Mouse (Mus musculus) heart, embryonic 16.5 days (tissue): Measurements from ENCODE around the gene Unc5c. TPM values are rescaled to one million over a fixed set of nuclear protein-coding genes. Genes with fewer than 3 reads are reported as not detected.

Experiments
- ATAC-seq: fragments of 200-750 bp; cut with Nextera tagmentation; replicated peaks from 2 replicates; pipeline ENCODE4 v1.8.0; 2017; ENCODE audit warnings: moderate number of reproducible peaks; ENCODE audit not compliant: insufficient read depth, low FRiP score; ENCODE audit errors: extremely low read depth
- H3K27ac ChIP-seq: fragments of 300-500 bp; sonication (generic); 2 replicates; pipeline ENCODE4 v1.5.1; 2014; ENCODE audit warnings: mild to moderate bottlenecking, low read length, control low read depth, moderate library complexity
- H3K27me3 ChIP-seq: fragments of 300-500 bp; sonication (generic); 2 replicates; pipeline ENCODE4 v1.6.1; 2014; ENCODE audit warnings: low read length, mixed read lengths; ENCODE audit not compliant: control insufficient read depth, insufficient read depth
- H3K36me3 ChIP-seq: fragments of 300-500 bp; sonication (generic); 2 replicates; pipeline ENCODE4 v1.6.1; 2014; ENCODE audit not compliant: control insufficient read depth, insufficient read depth
- H3K4me1 ChIP-seq: fragments of 300-500 bp; sonication (generic); 2 replicates; pipeline ENCODE4 v1.6.1; 2014; ENCODE audit warnings: low read length, mixed read lengths; ENCODE audit not compliant: control insufficient read depth, insufficient read depth
- H3K4me2 ChIP-seq: fragments of 300-500 bp; sonication (generic); 2 replicates; pipeline ENCODE4 v1.6.1; 2014; ENCODE audit warnings: low read depth, mild to moderate bottlenecking, control low read depth, low read length
- H3K4me3 ChIP-seq: fragments of 300-500 bp; sonication (generic); 2 replicates; pipeline ENCODE4 v1.5.1; 2014; ENCODE audit warnings: mild to moderate bottlenecking, control low read depth, low read length
- H3K9ac ChIP-seq: fragments of 300-500 bp; sonication (generic); 2 replicates; pipeline ENCODE4 v1.6.1; 2014; ENCODE audit warnings: low read length, control low read depth
- H3K9me3 ChIP-seq: fragments of 300-500 bp; sonication (generic); replicated peaks from 2 replicates; pipeline ENCODE4 v1.6.1; 2016; ENCODE audit warnings: low read length; ENCODE audit not compliant: control insufficient read depth
- WGBS: fragments of 180-500 bp; shearing (Covaris S2); extraction: QIAGEN DNeasy Blood & Tissue Kit; methylation state at CpG from one replicate; pipeline ENCODE4 v1.1.7; 2014; 5-methylcytosine and 5-hydroxymethylcytosine counted together
- polyA plus RNA-seq: library from polyadenylated mRNA; unstranded; fragments of >200 nt; fragmentation: Nextera tagmentation; extraction: Ambion mirVana; gene quantifications from 2 replicates; pipeline ENCODE4 v1.2.1, GENCODE M21; 2015

Gene Unc5c
- polyA plus RNA-seq, 1 experiment from 2014 or later, result 1.7 TPM

DNA sequence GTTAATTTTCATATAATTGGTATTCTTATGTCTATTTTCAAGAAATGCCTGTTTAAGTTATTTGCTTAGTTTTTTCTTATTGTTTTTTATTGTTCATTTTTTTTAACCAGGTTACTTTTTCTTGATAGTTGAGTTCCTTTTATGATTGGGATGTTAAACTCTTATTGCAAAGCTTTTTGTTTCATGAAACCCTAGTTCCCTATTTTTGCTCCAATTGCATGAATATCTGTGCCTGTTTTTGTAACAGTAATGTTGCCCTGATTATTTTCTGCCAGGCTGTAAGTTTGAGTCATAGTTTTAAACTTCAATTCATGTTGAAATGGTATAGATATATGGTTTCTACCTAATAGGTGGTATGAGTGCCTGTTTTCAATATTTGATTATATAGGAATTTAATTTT lies 234.2 kb downstream of the Unc5c start:
- no peaks in the 10 kb centered on the region for H3K9me3 ChIP-seq
- H3K27me3 ChIP-seq, result no peaks in the 10 kb centered on the region
- H3K4me2 ChIP-seq, result no peak overlapping the region
- no peak overlapping the region for H3K4me3 ChIP-seq
- H3K9ac ChIP-seq, result no peak overlapping the region
- no peaks in the 10 kb centered on the region for H3K4me1 ChIP-seq
- ATAC-seq, result no peak
- no peak overlapping the region for H3K27ac ChIP-seq
- no peaks in the 10 kb centered on the region for H3K36me3 ChIP-seq

DNA sequence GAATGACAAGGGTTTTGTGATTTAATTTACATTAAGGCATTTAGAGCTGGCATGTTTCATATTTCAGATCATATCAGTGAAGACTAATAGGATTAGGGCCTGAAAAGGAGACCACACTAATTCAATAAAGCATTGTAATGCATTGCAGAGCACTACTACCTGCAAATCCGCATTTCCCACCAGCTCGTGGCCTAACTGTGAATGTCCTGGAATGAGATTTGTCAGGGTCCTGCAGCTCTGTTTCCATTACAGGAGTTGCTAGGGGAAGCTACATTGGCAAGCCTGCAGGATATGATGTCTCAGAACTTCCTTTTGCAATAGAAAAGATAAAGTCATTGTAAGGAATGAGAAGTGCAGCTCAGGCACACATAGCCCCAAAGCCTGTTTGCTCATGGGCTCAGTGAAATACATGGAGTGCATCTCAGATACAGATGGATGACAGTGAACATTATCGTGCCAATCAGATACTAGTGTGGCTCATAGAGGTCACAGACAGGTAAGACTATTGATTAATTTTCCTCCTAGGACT lies 236.4 kb downstream of the Unc5c start:
- Histone ChIP-seq H3K9ac (no peak overlapping the region), H3K4me2 (no peak overlapping the region), H3K27me3 (no peaks in the 10 kb centered on the region), H3K4me1 (no peaks in the 10 kb centered on the region), H3K4me3 (no peak overlapping the region), H3K36me3 (no peaks in the 10 kb centered on the region), H3K27ac (no peak overlapping the region), H3K9me3 (no peaks in the 10 kb centered on the region)
- no peak for ATAC-seq
- 70% methylated on average over 3 of the region's 3 CpGs for WGBS

DNA sequence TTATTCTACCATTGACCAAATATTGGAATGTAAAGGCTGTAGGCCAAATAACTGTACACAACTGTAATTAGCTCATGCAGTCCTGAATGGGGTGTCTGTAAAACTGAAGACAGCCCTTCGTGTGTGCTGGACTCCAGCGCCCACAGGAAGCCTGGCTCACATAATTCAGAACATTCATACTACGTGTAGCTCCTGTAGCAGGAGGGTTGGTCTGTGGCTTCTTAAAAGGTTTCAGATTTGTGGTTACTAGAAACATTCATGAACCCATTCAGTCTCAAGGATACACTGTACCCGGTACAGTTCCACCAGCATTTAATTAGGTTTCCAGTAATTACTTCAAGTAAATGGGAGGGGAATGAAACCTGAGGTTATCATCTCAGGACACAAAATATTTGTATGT lies 246.6 kb downstream of the Unc5c start:
- Histone ChIP-seq H3K4me1 (no peaks in the 10 kb centered on the region), H3K4me3 (no peak overlapping the region), H3K4me2 (no peak overlapping the region), H3K27ac (no peak overlapping the region), H3K9me3 (no peaks in the 10 kb centered on the region), H3K9ac (no peak overlapping the region), H3K27me3 (no peaks in the 10 kb centered on the region), H3K36me3 (no peaks in the 10 kb centered on the region)
- WGBS, result 79% methylated on average over 4 of the region's 4 CpGs
- ATAC-seq, result no peak

DNA sequence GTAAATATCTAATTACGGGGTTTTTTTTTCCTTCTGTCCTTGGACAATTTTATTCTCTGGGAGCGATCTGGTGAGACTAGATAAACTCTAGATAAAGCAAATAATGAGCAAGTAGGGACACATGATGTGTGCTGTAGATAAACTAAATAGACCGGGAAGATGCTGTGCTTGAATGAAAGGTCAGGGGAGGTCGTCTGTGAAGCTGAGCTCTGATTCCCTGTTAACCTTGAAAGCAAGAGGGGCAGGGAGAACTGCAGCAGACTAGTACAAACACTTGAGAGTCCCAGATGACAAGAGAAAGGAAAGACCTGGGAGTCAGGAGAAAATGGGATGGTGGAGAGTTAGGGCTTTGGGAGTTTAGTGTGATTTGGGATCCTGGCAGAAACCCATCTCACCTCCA lies 251.4 kb downstream of the Unc5c start:
- H3K27me3 ChIP-seq, result no peaks in the 10 kb centered on the region
- WGBS, result 46% methylated on average over 4 of the region's 4 CpGs
- no peaks in the 10 kb centered on the region for H3K36me3 ChIP-seq
- ATAC-seq, result no peak
- H3K9me3 ChIP-seq, result no peaks in the 10 kb centered on the region
- no peak overlapping the region for H3K9ac ChIP-seq
- no peaks in the 10 kb centered on the region for H3K4me1 ChIP-seq
- no peak overlapping the region for H3K4me2 ChIP-seq
- no peak overlapping the region for H3K27ac ChIP-seq
- H3K4me3 ChIP-seq, result no peak overlapping the region

DNA sequence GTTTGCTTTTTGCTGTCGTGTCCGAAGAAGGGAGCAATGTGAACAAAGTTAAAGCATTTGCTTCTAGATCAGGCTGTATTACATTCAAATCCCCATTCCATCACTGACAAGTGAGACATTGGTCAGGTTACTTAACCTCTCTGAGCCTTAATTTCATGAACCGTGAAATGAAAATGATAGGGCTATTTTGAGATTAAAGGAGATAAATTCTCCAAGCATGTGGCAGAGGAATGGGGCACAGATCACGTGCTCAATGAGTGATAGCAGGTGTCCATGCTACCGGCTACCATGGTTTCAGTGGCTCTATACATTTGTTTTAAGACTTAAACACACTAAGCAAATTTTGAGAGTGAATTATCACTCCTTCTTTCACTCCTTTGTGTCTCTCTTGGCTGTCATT lies 254.0 kb downstream of the Unc5c start:
- H3K4me1 ChIP-seq, result no peaks in the 10 kb centered on the region
- WGBS, result 79% methylated on average over 5 of the region's 5 CpGs

DNA sequence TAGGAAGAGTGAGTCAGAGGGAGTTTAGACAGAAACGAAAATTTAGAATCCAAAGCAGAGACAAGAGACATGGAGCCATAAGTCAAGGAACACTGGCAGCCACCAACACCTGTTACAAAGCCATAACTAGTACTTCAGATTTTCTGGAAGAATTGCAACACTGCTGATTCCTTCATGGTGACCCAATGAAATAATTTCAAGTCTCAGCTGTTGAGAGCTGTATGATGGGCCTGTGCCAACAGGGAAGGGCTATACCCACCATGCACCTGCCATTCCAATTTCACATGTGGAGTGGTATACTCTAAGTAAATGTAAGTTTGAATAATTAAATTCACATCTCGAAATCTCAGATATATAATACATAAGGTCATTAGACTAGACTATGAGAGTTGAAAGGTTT lies 259.5 kb downstream of the Unc5c start:
- no peak overlapping the region for H3K4me3 ChIP-seq
- no peaks in the 10 kb centered on the region for H3K9me3 ChIP-seq
- no peaks in the 10 kb centered on the region for H3K36me3 ChIP-seq
- no peak overlapping the region for H3K9ac ChIP-seq
- ATAC-seq, result no peak
- no peaks in the 10 kb centered on the region for H3K27me3 ChIP-seq
- H3K4me1 ChIP-seq, result no peaks in the 10 kb centered on the region
- no peak overlapping the region for H3K4me2 ChIP-seq
- 68% methylated on average over 2 of the region's 2 CpGs for WGBS
- no peak overlapping the region for H3K27ac ChIP-seq

More for the DNA sequence above, 254.0 kb downstream of the Unc5c start:
- H3K27me3 ChIP-seq, result no peaks in the 10 kb centered on the region
- H3K9me3 ChIP-seq, result no peaks in the 10 kb centered on the region
- no peak overlapping the region for H3K27ac ChIP-seq
- H3K4me2 ChIP-seq, result no peak overlapping the region
- no peak for ATAC-seq
- no peaks in the 10 kb centered on the region for H3K36me3 ChIP-seq
- H3K4me3 ChIP-seq, result no peak overlapping the region
- no peak overlapping the region for H3K9ac ChIP-seq

DNA sequence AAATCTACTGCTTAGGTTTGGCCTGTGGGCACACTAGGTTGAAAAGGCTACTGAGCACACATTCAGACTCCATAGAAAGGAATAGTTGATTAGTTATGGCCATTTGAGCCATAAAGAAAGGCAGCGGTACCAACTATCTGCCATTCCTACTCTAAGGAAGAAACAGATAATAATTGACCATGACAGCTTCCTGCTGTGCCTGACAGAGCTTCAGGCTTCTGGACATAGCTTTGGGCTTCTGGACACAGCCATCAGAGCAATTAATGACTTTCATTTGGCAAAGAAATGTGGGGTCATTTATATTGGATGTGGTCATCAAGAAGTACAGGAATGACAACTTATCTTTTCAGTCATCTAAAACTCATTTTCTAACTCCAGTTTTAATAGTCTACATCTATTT lies 260.4 kb downstream of the Unc5c start:
- Histone ChIP-seq H3K9me3 (no peaks in the 10 kb centered on the region), H3K4me2 (no peak overlapping the region), H3K4me1 (no peaks in the 10 kb centered on the region), H3K27ac (no peak overlapping the region), H3K27me3 (no peaks in the 10 kb centered on the region), H3K4me3 (no peak overlapping the region), H3K9ac (no peak overlapping the region), H3K36me3 (no peaks in the 10 kb centered on the region)
- WGBS, result 76% methylated on average over 1 of the region's 1 CpGs
- ATAC-seq, result no peak

DNA sequence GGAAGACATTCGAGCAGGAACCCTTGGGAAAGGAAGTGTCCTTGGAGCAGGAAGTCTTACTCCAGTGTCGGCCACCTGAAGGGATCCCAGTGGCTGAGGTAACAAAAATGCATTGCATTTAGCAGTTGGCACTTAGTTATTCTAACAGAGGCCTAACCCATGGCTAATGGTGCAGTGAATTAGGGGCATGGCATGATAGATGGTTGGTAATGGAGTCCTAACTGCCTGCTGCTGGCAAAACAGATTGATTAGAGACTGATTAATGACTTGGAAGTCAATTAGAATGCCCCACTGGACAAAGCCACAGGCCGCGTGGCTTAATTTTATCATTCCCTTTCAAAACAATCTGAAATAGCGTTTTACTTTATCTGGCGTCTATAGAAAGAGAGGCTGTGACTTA lies 268.8 kb downstream of the Unc5c start:
- Histone ChIP-seq H3K36me3 (no peaks in the 10 kb centered on the region), H3K27ac (no peak overlapping the region), H3K4me1 (no peaks in the 10 kb centered on the region), H3K9me3 (no peaks in the 10 kb centered on the region), H3K27me3 (no peaks in the 10 kb centered on the region), H3K4me2 (no peak overlapping the region), H3K4me3 (no peak overlapping the region), H3K9ac (no peak overlapping the region)
- no peak for ATAC-seq
- 74% methylated on average over 6 of the region's 6 CpGs for WGBS

DNA sequence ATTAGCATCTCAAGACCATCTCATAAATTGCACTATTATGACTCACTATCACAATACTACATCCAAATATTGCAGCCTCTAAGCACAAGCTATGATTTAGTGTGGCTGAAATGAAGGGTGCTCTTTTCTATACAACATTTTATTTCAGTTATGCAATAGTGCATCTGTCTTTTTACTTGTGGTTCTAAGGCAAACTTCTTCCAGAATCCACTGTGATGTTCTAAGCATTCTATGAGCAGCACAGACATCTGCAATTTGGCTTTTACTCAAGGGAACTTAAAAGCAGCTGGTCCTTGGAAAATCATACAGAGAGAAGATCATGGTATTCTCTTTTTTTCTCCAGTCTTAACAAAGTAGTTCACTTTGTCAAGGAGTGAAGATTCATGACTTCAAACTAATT lies 270.3 kb downstream of the Unc5c start:
- Histone ChIP-seq H3K27me3 (no peaks in the 10 kb centered on the region), H3K4me3 (no peak overlapping the region), H3K27ac (no peak overlapping the region), H3K4me1 (no peaks in the 10 kb centered on the region), H3K9ac (no peak overlapping the region), H3K9me3 (no peaks in the 10 kb centered on the region), H3K4me2 (no peak overlapping the region), H3K36me3 (no peaks in the 10 kb centered on the region)
- no peak for ATAC-seq

DNA sequence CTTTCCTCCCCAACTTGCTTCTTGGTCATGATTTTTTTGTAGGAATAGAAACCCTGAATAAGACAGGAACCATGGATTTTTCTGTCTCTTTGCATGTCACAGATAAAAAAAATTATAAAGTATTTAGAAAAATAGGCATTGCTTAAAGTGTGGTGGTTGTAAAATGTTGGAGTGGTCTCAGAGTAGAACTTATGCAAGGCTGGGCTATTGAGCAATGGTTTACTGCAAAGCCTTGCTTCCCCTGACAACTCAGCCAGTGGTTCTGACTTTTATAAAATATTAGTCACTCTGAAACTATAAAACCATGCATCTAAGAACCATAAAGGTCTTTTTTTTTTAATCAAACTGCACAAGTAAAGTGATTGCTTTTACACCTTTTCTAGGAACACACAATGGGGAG lies 280.3 kb downstream of the Unc5c start:
- ATAC-seq, result no peak
- no peaks in the 10 kb centered on the region for H3K9me3 ChIP-seq
- H3K4me1 ChIP-seq, result no peaks in the 10 kb centered on the region
- H3K4me3 ChIP-seq, result no peak overlapping the region
- no peak overlapping the region for H3K9ac ChIP-seq
- H3K27me3 ChIP-seq, result no peaks in the 10 kb centered on the region
- no peaks in the 10 kb centered on the region for H3K36me3 ChIP-seq
- H3K4me2 ChIP-seq, result no peak overlapping the region
- no peak overlapping the region for H3K27ac ChIP-seq
